Mouse (Mus musculus) midbrain, postnatal 0 days (tissue): ENCODE results near the gene Cyp4f18. TPM values are rescaled to one million over a fixed set of nuclear protein-coding genes. Genes with fewer than 3 reads are reported as not detected.
"Not testable (repeated sequence)": the region's sequence is repeated elsewhere in the genome, so short reads cannot be mapped to it uniquely, and the experiment has no call there.

Experiments used
- ATAC-seq: fragments of 200-750 bp; cut with Nextera tagmentation; 2 replicates; pipeline ENCODE4 v1.8.0; 2017; ENCODE audit warnings: moderate number of reproducible peaks, mild to moderate bottlenecking, moderate TSS enrichment, moderate library complexity; ENCODE audit not compliant: low FRiP score
- DNase-seq: peaks from one replicate; pipeline ENCODE4 v3.0.0-alpha.2; 2015; ENCODE audit warnings: low spot score
- H3K27ac ChIP-seq: fragments of 300-500 bp; sonication (generic); 2 replicates; pipeline ENCODE4 v1.5.1; 2014; ENCODE audit warnings: low read depth, mild to moderate bottlenecking, low read length, mixed read lengths
- H3K27me3 ChIP-seq: fragments of 300-500 bp; sonication (generic); 2 replicates; pipeline ENCODE4 v1.6.1; 2014; ENCODE audit warnings: low read length, control low read depth, mixed read lengths; ENCODE audit not compliant: insufficient read depth
- H3K36me3 ChIP-seq: fragments of 300-500 bp; sonication (generic); 2 replicates; pipeline ENCODE4 v1.6.1; 2014; ENCODE audit warnings: low read length, control low read depth, mixed read lengths; ENCODE audit not compliant: insufficient read depth
- H3K4me1 ChIP-seq: fragments of 300-500 bp; sonication (generic); 2 replicates; pipeline ENCODE4 v1.6.1; 2014; ENCODE audit warnings: mild to moderate bottlenecking, control low read depth, antibody characterized with exemption, low read length, mixed read lengths; ENCODE audit not compliant: insufficient read depth
- H3K4me2 ChIP-seq: fragments of 300-500 bp; sonication (generic); 2 replicates; pipeline ENCODE4 v1.6.1; 2014; ENCODE audit warnings: low read depth, mild to moderate bottlenecking, low read length, mixed read lengths; ENCODE audit not compliant: poor library complexity, severe bottlenecking
- H3K4me3 ChIP-seq: fragments of 300-500 bp; sonication (generic); 2 replicates; pipeline ENCODE4 v1.5.1; 2014; ENCODE audit warnings: low read depth, mild to moderate bottlenecking, low read length, moderate library complexity
- H3K9ac ChIP-seq: fragments of 300-500 bp; sonication (generic); replicated peaks from 2 replicates; pipeline ENCODE4 v1.6.1; 2014; ENCODE audit warnings: mild to moderate bottlenecking, low read length, moderate library complexity, mixed read lengths; ENCODE audit not compliant: poor library complexity, severe bottlenecking
- H3K9me3 ChIP-seq: fragments of 300-500 bp; sonication (generic); 2 replicates; pipeline ENCODE4 v1.6.1; 2016; ENCODE audit warnings: low read length, control low read depth
- CTCF ChIP-seq: IDR thresholded peaks from 2 replicates; pipeline ENCODE4 v1.5.1; 2016; ENCODE audit warnings: antibody characterized with exemption, mild to moderate bottlenecking
- WGBS: fragments of 180-500 bp; shearing (Covaris S2); extraction: QIAGEN DNeasy Blood & Tissue Kit; methylation state at CpG from one replicate; pipeline ENCODE4 v1.1.7; 2014; 5-methylcytosine and 5-hydroxymethylcytosine counted together
- polyA plus RNA-seq: library from polyadenylated mRNA; unstranded; fragments of >200 nt; fragmentation: Nextera tagmentation; extraction: Ambion mirVana; gene quantifications from 2 replicates; pipeline ENCODE4 v1.2.1, GENCODE M21; 2015
- total RNA-seq: library from RNA; depleted of rRNA; stranded (reverse); fragments of >200 nt; gene quantifications from 2 replicates; pipeline ENCODE4 v1.2.3, GENCODE M21; 2014

The Cyp4f18 gene
- total and polyA plus RNA-seq, 2 experiments from 2014 or later, result 0.49 TPM; not detected in 1

DNA sequence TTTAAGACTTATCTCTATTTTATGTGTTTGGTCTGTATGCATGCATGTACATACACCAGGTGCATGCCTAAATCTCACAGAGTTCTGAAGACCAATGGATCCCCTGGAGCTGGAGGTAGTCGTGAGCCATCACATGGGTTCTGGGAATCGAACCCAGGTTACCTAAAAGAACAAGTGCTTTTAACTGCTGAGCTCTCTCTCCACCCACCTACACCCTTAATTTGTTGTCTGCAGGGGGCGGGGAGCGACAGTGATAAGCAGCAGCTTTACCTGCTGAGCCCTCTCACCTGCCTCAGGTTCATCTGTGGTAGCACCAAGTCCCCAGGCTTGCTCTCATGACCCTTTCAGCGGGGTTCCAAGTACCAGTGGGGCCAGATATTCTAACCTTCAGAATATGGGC lies 47.6 kb downstream of the Cyp4f18 start:
- Histone ChIP-seq H3K27ac (no peak overlapping the region), H3K9me3 (no peaks in the 10 kb centered on the region), H3K4me1 (no peaks in the 10 kb centered on the region), H3K4me3 (no peak overlapping the region), H3K4me2 (no peak overlapping the region), H3K9ac (no peak overlapping the region), H3K27me3 (no peaks in the 10 kb centered on the region), H3K36me3 (peaks cover 11% of the 10 kb centered on the region)
- WGBS, result 96% methylated on average over 5 of the region's 5 CpGs
- TF ChIP-seq CTCF, result no peak
- ATAC-seq (no peak), DNase-seq (no peak)

DNA sequence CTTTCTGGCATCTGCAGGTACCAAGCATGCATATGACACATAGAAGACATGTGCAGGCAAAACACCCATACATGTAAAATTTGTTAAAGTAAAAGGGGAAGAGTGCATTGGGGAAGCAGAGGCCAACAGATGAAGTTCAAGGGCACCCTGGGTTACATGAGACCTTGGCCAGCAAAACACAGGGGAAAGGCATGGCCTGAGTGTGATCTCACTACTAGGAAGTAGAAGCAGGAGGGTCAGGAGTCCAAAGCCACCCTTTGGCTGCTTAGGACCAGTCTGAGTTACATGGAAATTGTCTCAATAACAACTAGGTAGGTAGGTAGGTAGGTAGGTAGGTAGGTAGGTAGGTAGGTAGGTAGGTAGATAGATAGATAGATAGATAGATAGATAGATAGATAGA lies 48.9 kb downstream of the Cyp4f18 start:
- H3K9me3 ChIP-seq, result no peaks in the 10 kb centered on the region
- H3K27ac ChIP-seq, result no peak overlapping the region
- TF ChIP-seq CTCF, result no peak
- H3K9ac ChIP-seq, result no peak overlapping the region
- DNase-seq, result no peak
- no peaks in the 10 kb centered on the region for H3K4me1 ChIP-seq
- no peaks in the 10 kb centered on the region for H3K27me3 ChIP-seq
- ATAC-seq, result no peak
- H3K4me2 ChIP-seq, result no peak overlapping the region
- 0 out of 2 replicates have a peak, but pooled peaks cover 4% of the 10 kb centered on the region for H3K36me3 ChIP-seq
- no peak overlapping the region for H3K4me3 ChIP-seq

DNA sequence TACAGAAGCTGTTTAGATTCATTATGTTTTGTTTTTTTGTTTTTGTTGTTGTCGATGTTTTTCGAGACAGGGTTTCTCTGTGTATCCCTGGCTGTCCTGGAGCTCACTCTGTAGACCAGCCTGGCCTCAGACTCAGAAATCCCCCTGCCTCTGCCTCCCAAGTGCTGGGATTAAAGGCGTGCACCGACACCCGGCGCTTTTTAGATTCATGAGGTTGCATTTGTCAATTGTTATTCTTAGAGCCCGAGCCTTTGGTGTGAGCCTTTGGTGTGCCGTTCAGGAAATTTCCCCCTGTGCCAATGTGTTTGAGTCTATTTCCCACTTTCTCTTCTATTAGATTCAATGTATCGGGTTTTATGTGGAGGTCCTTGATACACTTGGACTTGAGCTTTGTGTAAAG lies 54.8 kb downstream of the Cyp4f18 start:
- ATAC-seq (no peak), DNase-seq (no peak)
- Histone ChIP-seq H3K9ac (no peak overlapping the region), H3K27ac (no peak overlapping the region), H3K4me2 (no peak overlapping the region), H3K4me1 (peaks cover 4% of the 10 kb centered on the region; the same call in 1 of the 2 replicates), H3K4me3 (no peak overlapping the region), H3K36me3 (no peaks in the 10 kb centered on the region), H3K9me3 (peaks cover 5% of the 10 kb centered on the region; the same call in 1 of the 2 replicates), H3K27me3 (no peaks in the 10 kb centered on the region)
- TF ChIP-seq CTCF, result no peak
- 97% methylated on average over 9 of the region's 9 CpGs for WGBS

DNA sequence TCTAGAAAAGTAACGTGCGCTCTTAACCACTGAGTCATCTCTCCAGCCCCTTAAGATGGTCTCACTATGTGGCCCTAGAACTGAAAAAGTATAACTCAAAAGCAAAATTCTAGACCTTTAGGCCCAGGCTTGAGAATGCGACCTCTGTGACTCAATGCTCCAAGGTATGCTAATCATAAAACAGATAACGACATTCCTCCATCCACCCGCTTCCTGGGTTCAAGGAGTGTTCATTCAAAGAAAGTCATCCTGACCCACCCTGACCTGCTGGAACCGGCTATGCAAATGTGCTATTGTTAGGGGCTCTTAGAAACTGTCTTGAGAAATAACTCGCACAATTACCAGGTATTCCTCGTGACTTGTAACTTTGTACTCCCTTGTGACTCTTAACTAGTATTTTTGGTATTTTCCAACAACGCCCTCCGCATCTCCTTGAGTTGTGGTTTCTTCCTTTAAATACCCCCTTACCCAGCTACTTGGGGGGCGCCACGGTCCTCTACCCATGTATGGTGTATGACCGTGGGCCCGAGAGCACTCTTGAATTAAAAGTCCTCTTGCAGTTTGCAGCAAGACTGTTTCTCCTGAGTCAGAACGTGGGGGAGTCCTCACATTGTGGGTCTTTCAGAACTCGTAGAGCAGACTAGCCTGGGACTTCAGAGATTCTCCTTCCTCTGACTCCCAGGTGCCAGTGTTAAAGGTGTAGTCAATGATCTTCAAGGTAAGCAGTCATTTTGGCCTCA lies 56.3 kb downstream of the Cyp4f18 start:
- not testable (repeated sequence) for H3K4me2 ChIP-seq, ATAC-seq, H3K36me3 ChIP-seq, DNase-seq, H3K4me1 ChIP-seq, H3K27me3 ChIP-seq, H3K27ac ChIP-seq, H3K9me3 ChIP-seq, H3K9ac ChIP-seq, H3K4me3 ChIP-seq
- 98% methylated on average over 16 of the region's 16 CpGs for WGBS

DNA sequence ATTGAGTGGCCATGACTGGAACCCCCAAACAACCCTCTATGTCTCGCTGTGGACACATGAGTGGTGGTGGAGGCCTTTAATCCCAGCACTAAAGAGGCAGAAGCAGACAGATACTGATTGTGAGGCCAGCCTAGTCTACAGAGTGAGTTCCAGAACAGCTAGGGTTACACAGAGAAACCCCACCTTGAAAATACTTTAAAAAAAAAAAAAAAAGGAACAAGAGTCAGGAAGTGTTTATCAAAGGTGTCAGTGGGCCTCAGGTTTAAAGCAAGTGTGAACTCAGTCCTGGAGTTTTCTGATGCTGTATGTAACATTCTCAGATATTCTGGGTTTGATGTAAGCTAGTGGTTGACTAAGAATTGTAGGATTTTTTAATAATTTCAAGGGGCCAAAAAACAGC lies 56.9 kb downstream of the Cyp4f18 start:
- ATAC-seq (no peak), DNase-seq (no peak)
- H3K4me2 ChIP-seq, result no peak overlapping the region
- H3K27ac ChIP-seq, result no peak overlapping the region
- no peaks in the 10 kb centered on the region for H3K36me3 ChIP-seq
- no peak for TF ChIP-seq CTCF
- 96% methylated on average over 1 of the region's 1 CpGs for WGBS
- peaks cover 5% of the 10 kb centered on the region; the same call in 1 of the 2 replicates for H3K9me3 ChIP-seq
- no peak overlapping the region for H3K9ac ChIP-seq
- H3K4me1 ChIP-seq, result peaks cover 4% of the 10 kb centered on the region; the same call in 1 of the 2 replicates
- H3K27me3 ChIP-seq, result no peaks in the 10 kb centered on the region
- H3K4me3 ChIP-seq, result no peak overlapping the region

DNA sequence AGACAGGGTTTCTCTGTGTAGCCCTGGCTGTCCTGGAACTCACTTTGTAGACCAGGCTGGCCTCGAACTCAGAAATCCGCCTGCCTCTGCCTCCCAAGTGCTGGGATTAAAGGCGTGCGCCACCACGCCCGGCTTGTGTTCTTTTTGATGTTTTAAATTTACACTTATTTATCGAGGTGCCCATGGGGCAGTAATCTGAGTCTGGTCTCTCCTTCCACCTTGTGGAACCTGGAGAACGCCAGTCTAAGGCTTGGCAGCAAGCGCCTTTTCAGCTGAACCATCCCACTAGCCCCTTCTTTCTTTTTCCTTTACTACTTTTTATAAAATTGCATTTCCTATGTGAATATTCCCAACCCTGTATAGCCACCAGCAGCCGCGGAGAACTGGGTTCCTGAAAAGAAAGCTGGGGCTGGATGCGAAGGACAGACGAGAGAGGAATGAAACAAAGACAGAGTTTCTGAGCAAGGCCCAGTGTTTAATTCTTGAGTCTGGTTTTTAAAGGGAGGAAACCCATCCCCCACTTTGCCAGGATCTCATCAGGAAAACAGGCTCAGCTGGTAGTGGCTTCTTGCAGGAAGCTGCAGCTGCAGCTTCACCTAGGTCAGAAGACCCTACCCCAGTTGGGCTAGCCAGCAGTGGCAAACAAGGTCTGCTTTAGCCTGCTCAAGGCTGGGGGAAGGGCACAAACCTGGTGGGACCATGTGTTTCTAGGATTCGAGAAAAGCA lies 57.8 kb downstream of the Cyp4f18 start:
- peak overlapping the region; percentile 58 for H3K9ac ChIP-seq
- peaks cover 4% of the 10 kb centered on the region; the same call in 1 of the 2 replicates for H3K4me1 ChIP-seq
- no peaks in the 10 kb centered on the region for H3K36me3 ChIP-seq
- WGBS, result 40% methylated on average over 12 of the region's 14 CpGs
- no peak overlapping the region for H3K27ac ChIP-seq
- no peaks in the 10 kb centered on the region for H3K27me3 ChIP-seq
- DNase-seq, result no peak
- H3K9me3 ChIP-seq, result peaks cover 5% of the 10 kb centered on the region; the same call in 1 of the 2 replicates
- no peak for TF ChIP-seq CTCF
- H3K4me2 ChIP-seq, result peak overlapping the region; percentile 67
- peak overlapping the region; percentile 79 for H3K4me3 ChIP-seq
- ATAC-seq, result no peak
